Mouse (Mus musculus): Measurements from ENCODE around the gene Prdm16. TPM values are rescaled to one million over a fixed set of nuclear protein-coding genes. Genes with fewer than 3 reads are reported as not detected.

The Prdm16 gene
- total and polyA plus RNA-seq, 3 experiments, result not detected

DNA sequence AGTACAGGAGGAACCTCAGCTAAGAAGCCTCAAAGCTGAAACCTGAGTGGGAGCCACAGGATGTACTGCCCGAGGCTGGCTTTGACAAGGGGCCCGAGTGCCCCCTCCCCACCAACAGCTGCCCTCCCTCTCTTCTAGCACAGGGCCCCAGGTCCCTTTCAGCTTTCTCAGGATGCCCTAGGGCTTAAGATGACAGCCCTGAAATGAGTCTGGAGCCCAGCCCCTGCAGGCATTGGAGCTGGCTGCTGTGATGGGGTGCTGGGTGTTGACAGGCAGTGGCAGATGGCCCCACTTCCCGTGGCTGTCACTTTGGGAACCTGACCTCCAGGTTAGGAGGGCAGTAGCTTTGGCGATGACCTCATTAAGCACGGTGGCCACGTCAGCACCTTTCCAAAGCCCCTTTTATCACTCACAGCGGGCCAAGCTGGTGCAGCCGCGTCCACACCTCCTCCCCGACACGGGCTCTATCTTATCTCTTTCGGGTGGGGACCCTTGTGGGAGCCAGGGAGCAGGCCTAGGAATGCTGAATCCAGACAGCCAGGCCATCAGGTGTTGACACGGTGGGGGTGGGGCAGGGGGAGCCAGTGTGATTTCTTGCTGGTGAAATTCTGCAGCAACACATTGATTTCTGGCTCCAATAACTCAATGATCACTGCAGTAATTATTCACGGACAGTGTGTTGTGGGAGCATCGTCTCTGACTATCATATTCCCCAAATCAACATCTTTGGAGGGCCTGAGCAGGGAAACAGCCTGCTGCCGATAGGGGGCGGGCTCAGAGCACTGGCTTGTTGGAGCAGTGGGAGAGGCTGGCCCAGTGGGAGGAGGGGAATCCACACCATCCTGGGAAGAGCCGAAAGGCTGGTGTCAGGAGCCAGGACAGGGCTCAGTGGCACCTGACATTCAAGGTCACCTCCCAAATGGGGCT is 243.2 kb downstream of the Prdm16 start:
- Histone ChIP-seq H3K27ac (ENCODE audit: insufficient read depth, low read depth) (no peak overlapping the region), H3K4me1 (ENCODE audit: control insufficient read depth in 1 of 2, insufficient read depth in 2 of 2) (no peaks in the 10 kb centered on the region), H3K36me3 (replicated peaks in 1 of 2; ENCODE audit: control insufficient read depth in 1 of 2, insufficient read depth in 1 of 2, low read length in 1 of 2) (no peaks in the 10 kb centered on the region), H3K79me2 (replicated peaks; ENCODE audit: control insufficient read depth, extremely low read depth, insufficient read depth, poor library complexity, severe bottlenecking) (no peaks in the 10 kb centered on the region), H3K9ac (ENCODE audit: insufficient read depth, low read depth) (no peak overlapping the region), H3K4me3 (replicated peaks in 1 of 3; ENCODE audit: low read depth in 2 of 3, low read length in 2 of 3, poor library complexity in 1 of 3) (no peak overlapping the region), H3K4me2 (ENCODE audit: insufficient read depth, low read depth, poor library complexity, severe bottlenecking) (no peak overlapping the region), H3K9me3 (replicated peaks; ENCODE audit: low read length) (peaks cover 92% of the 10 kb centered on the region), H3K27me3 (replicated peaks) (no peaks in the 10 kb centered on the region)
- no peak for TF ChIP-seq NRF1 (IDR thresholded peaks at IDR 0.05; ENCODE audit: low read depth, low read length)
- no peak for TF ChIP-seq HCFC1 (IDR thresholded peaks at IDR 0.05; ENCODE audit: low read depth, low read length)
- no peak for TF ChIP-seq GABPA (IDR thresholded peaks at IDR 0.05; ENCODE audit: insufficient replicate concordance, low read depth, low read length)
- TF ChIP-seq UBTF (IDR thresholded peaks at IDR 0.05; ENCODE audit: low read depth, low read length), result no peak
- TF ChIP-seq MXI1 (IDR thresholded peaks at IDR 0.05; ENCODE audit: low read depth, low read length), result no peak
- TF ChIP-seq MAFK (IDR thresholded peaks at IDR 0.05; ENCODE audit: insufficient replicate concordance, low read length), result no peak
- no peak for TF ChIP-seq EP300 (IDR thresholded peaks at IDR 0.05; ENCODE audit: low read length)
- no peak for TF ChIP-seq JUN (IDR thresholded peaks at IDR 0.05; ENCODE audit: insufficient read depth, low read depth, low read length)
- no peak for TF ChIP-seq MEF2A (IDR thresholded peaks at IDR 0.05; ENCODE audit: borderline replicate concordance, low read depth, low read length)
- no peak for TF ChIP-seq ZC3H11A (IDR thresholded peaks at IDR 0.05; ENCODE audit: low read depth, low read length)
- no peak for TF ChIP-seq MYC (IDR thresholded peaks at IDR 0.05; ENCODE audit: low read depth, low read length)
- TF ChIP-seq E2F4 (IDR thresholded peaks at IDR 0.05; ENCODE audit: insufficient replicate concordance, low read depth, low read length), result no peak
- no peak for TF ChIP-seq CTCF (conservative IDR thresholded peaks at IDR 0.05 in 1 of 2, IDR thresholded peaks at IDR 0.05 in 1 of 2; ENCODE audit: low read depth in 2 of 2, low read length in 2 of 2)
- TF ChIP-seq SMC3 (IDR thresholded peaks at IDR 0.05; ENCODE audit: low read depth, low read length), result no peak
- TF ChIP-seq ZMIZ1 (IDR thresholded peaks at IDR 0.05; ENCODE audit: low read depth, low read length), result no peak
- no peak for TF ChIP-seq USF1 (IDR thresholded peaks at IDR 0.05; ENCODE audit: low read depth, low read length)
- no peak for TF ChIP-seq ZKSCAN1 (IDR thresholded peaks at IDR 0.05; ENCODE audit: borderline replicate concordance, low read depth, low read length)
- dilution Hi-C loops (cut with MboI; ENCODE audit: extremely low pct_ligation_motif_present, extremely low pct_unique_long_range_greater_than_20kb, low sequenced_read_pairs), result no loop called here
- DNase-seq (ENCODE audit: extremely low read depth), result no peak
- in situ Hi-C loops (cut with MboI; ENCODE audit: low pct_ligation_motif_present, low pct_unique_long_range_greater_than_20kb, low sequenced_read_pairs), result no loop called here

DNA sequence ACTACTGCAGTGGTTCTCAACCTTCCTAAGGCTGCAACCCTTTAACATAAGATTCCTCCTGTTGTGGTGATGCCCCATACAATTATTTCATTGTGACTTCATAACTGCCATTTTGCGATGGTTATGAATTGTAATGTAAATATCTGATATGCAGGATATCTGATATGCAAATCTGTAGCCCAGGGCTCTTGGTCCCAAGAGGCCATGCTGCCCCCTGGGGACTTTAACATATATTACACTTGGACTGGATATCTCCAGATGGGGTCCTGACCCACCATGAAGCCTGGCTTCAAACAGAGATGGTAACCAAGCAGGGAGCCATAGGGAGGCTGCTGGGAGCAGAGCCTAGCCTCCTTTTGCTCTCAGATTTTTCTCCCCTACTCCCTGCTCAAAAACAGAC is 244.0 kb downstream of the Prdm16 start:
- H3K36me3 ChIP-seq (replicated peaks in 1 of 2; ENCODE audit: control insufficient read depth in 1 of 2, insufficient read depth in 1 of 2, low read length in 1 of 2), result no peaks in the 10 kb centered on the region
- no peak overlapping the region for H3K4me3 ChIP-seq (replicated peaks in 1 of 3; ENCODE audit: low read depth in 2 of 3, low read length in 2 of 3, poor library complexity in 1 of 3)
- no peaks in the 10 kb centered on the region for H3K4me1 ChIP-seq (ENCODE audit: control insufficient read depth in 1 of 2, insufficient read depth in 2 of 2)
- no peak overlapping the region for H3K27ac ChIP-seq (ENCODE audit: insufficient read depth, low read depth)
- no peak for DNase-seq (ENCODE audit: extremely low read depth)
- H3K27me3 ChIP-seq (replicated peaks), result no peaks in the 10 kb centered on the region
- H3K9me3 ChIP-seq (replicated peaks; ENCODE audit: low read length), result peaks cover 97% of the 10 kb centered on the region
- in situ Hi-C loops (cut with MboI; ENCODE audit: low pct_ligation_motif_present, low pct_unique_long_range_greater_than_20kb, low sequenced_read_pairs), result no loop called here
- H3K79me2 ChIP-seq (replicated peaks; ENCODE audit: control insufficient read depth, extremely low read depth, insufficient read depth, poor library complexity, severe bottlenecking), result no peaks in the 10 kb centered on the region
- no peak for TF ChIP-seq CTCF (conservative IDR thresholded peaks at IDR 0.05 in 1 of 2, IDR thresholded peaks at IDR 0.05 in 1 of 2; ENCODE audit: low read depth in 2 of 2, low read length in 2 of 2)
- no peak for TF ChIP-seq NRF1 (IDR thresholded peaks at IDR 0.05; ENCODE audit: low read depth, low read length)
- TF ChIP-seq SIN3A (IDR thresholded peaks at IDR 0.05; ENCODE audit: low read length), result no peak
- TF ChIP-seq BHLHE40 (IDR thresholded peaks at IDR 0.05; ENCODE audit: low read depth, low read length), result no peak
- TF ChIP-seq SMC3 (IDR thresholded peaks at IDR 0.05; ENCODE audit: low read depth, low read length), result no peak
- TF ChIP-seq GABPA (IDR thresholded peaks at IDR 0.05; ENCODE audit: insufficient replicate concordance, low read depth, low read length), result no peak
- no peak for TF ChIP-seq ELF1 (IDR thresholded peaks at IDR 0.05; ENCODE audit: low read depth, low read length)
- dilution Hi-C loops (cut with MboI; ENCODE audit: extremely low pct_ligation_motif_present, extremely low pct_unique_long_range_greater_than_20kb, low sequenced_read_pairs), result no loop called here
- no peak overlapping the region for H3K4me2 ChIP-seq (ENCODE audit: insufficient read depth, low read depth, poor library complexity, severe bottlenecking)
- no peak overlapping the region for H3K9ac ChIP-seq (ENCODE audit: insufficient read depth, low read depth)
